Mouse (Mus musculus) limb, embryonic 13.5 days (tissue): ENCODE measurements around the gene Mlh1. TPM values are rescaled to one million over a fixed set of nuclear protein-coding genes. Genes with fewer than 3 reads are reported as not detected.

Experiments used
- ATAC-seq: fragments of 200-750 bp; cut with Nextera tagmentation; 2 replicates; pipeline ENCODE4 v1.8.0; 2017; ENCODE audit warnings: low read depth, moderate number of reproducible peaks, moderate TSS enrichment; ENCODE audit not compliant: low FRiP score
- H3K27ac ChIP-seq: fragments of 300-500 bp; sonication (generic); 2 replicates; pipeline ENCODE4 v1.5.1; 2015; ENCODE audit warnings: inconsistent platforms, mild to moderate bottlenecking, moderate library complexity
- H3K27me3 ChIP-seq: fragments of 300-500 bp; sonication (generic); 2 replicates; pipeline ENCODE4 v1.6.1; 2015; ENCODE audit warnings: mild to moderate bottlenecking, inconsistent platforms
- H3K36me3 ChIP-seq: fragments of 300-500 bp; sonication (generic); 2 replicates; pipeline ENCODE4 v1.6.1; 2015; ENCODE audit warnings: inconsistent platforms, mild to moderate bottlenecking, moderate library complexity
- H3K4me1 ChIP-seq: fragments of 300-500 bp; sonication (generic); 2 replicates; pipeline ENCODE4 v1.6.1; 2015; ENCODE audit warnings: inconsistent platforms
- H3K4me2 ChIP-seq: fragments of 300-500 bp; sonication (generic); replicated peaks from 2 replicates; pipeline ENCODE4 v1.6.1; 2015; ENCODE audit warnings: inconsistent platforms, mild to moderate bottlenecking, moderate library complexity
- H3K4me3 ChIP-seq: fragments of 300-500 bp; sonication (generic); 2 replicates; pipeline ENCODE4 v1.5.1; 2015; ENCODE audit warnings: moderate library complexity, mild to moderate bottlenecking, inconsistent platforms
- H3K9ac ChIP-seq: fragments of 300-500 bp; sonication (generic); 2 replicates; pipeline ENCODE4 v1.6.1; 2015; ENCODE audit warnings: mild to moderate bottlenecking, inconsistent platforms
- H3K9me3 ChIP-seq: fragments of 300-500 bp; sonication (generic); 2 replicates; pipeline ENCODE4 v1.6.1; 2016; ENCODE audit warnings: inconsistent platforms
- WGBS: fragments of 180-500 bp; shearing (Covaris S2); methylation state at CpG from one replicate; pipeline ENCODE4 v1.1.7; 2015; 5-methylcytosine and 5-hydroxymethylcytosine counted together
- polyA plus RNA-seq: library from polyadenylated mRNA; unstranded; fragments of >200 nt; fragmentation: Nextera tagmentation; extraction: Ambion mirVana; gene quantifications from 2 replicates; pipeline ENCODE4 v1.2.1, GENCODE M21; 2015

Mlh1 gene
- polyA plus RNA-seq, 1 experiment from 2014 or later = 40.0 TPM

DNA sequence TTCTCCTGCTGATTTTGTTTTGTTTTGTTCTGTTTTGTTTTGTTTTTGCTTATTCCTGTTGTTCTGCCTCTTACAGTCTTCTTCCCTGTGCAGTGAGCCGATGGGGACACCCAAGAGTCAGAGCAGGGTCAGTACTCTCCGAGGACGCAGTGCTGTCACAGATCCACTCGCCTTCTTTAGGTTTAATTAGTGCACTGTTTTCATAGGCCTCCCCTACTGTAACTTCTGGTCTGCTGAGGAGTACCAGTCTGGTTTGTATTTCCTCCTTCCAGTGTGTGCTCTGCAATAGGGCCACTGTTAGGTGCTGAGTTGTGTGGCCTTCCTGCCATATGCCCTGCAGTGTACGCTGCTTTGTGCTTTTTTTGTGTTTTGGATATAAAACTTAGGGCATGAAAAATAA is 92.6 kb downstream of the Mlh1 start:
- no peak overlapping the region for H3K9ac ChIP-seq
- no peaks in the 10 kb centered on the region for H3K4me1 ChIP-seq
- no peak overlapping the region for H3K4me2 ChIP-seq
- H3K27me3 ChIP-seq = no peaks in the 10 kb centered on the region
- H3K4me3 ChIP-seq = no peak overlapping the region
- H3K27ac ChIP-seq = no peak overlapping the region
- H3K9me3 ChIP-seq = no peaks in the 10 kb centered on the region
- no peaks in the 10 kb centered on the region for H3K36me3 ChIP-seq
- no peak for ATAC-seq
- WGBS = 72% methylated on average over 5 of the region's 5 CpGs

Other genes starting within 250 kb of the Mlh1 start
- gene Ccrl2, start 214.3 kb downstream of the Mlh1 start, polyA plus RNA-seq = 0.33 and 0.68 TPM in 2 replicates
- gene Lrrfip2, start 154.2 kb downstream of the Mlh1 start, polyA plus RNA-seq = 37.2 and 39.8 TPM in 2 replicates
- gene Epm2aip1, start 138 bp upstream of the Mlh1 start, polyA plus RNA-seq = 32.4 and 39.3 TPM in 2 replicates
- 0.32 and 0.34 TPM in 2 replicates for gene Trank1, start 39.9 kb upstream of the Mlh1 start, polyA plus RNA-seq
- 0.42 and 0.46 TPM in 2 replicates for gene Dclk3, start 167.3 kb upstream of the Mlh1 start, polyA plus RNA-seq